Mouse (Mus musculus) forebrain, embryonic 10.5 days (tissue): ENCODE results near the gene F2rl1. TPM values are rescaled to one million over a fixed set of nuclear protein-coding genes. Genes with fewer than 3 reads are reported as not detected.

Experiments used
- DNase-seq: peaks from one replicate; pipeline ENCODE4 v3.0.0-alpha.2; 2017; ENCODE audit warnings: low spot score; ENCODE audit errors: extremely low spot score
- H3K27ac ChIP-seq: fragments of 300-500 bp; sonication (generic); 2 replicates; pipeline ENCODE4 v1.5.1; 2016; ENCODE audit warnings: mild to moderate bottlenecking
- H3K27me3 ChIP-seq: fragments of 300-500 bp; sonication (generic); 2 replicates; pipeline ENCODE4 v1.6.1; 2016; ENCODE audit warnings: mild to moderate bottlenecking; ENCODE audit not compliant: poor library complexity, severe bottlenecking
- H3K36me3 ChIP-seq: fragments of 300-500 bp; sonication (generic); replicated peaks from 2 replicates; pipeline ENCODE4 v1.6.1; 2016; ENCODE audit warnings: mild to moderate bottlenecking, moderate library complexity
- H3K4me1 ChIP-seq: fragments of 300-500 bp; sonication (generic); 2 replicates; pipeline ENCODE4 v1.6.1; 2016
- H3K4me3 ChIP-seq: fragments of 300-500 bp; sonication (generic); 2 replicates; pipeline ENCODE4 v1.5.1; 2016; ENCODE audit warnings: mild to moderate bottlenecking, moderate library complexity
- H3K9me3 ChIP-seq: fragments of 300-500 bp; sonication (generic); 2 replicates; pipeline ENCODE4 v1.6.1; 2016; ENCODE audit warnings: mild to moderate bottlenecking, moderate library complexity
- WGBS: fragments of 180-500 bp; shearing (Covaris S2); methylation state at CpG from one replicate; pipeline ENCODE4 v1.1.7; 2016; 5-methylcytosine and 5-hydroxymethylcytosine counted together
- polyA plus RNA-seq: library from polyadenylated mRNA; unstranded; fragments of >200 nt; fragmentation: Nextera tagmentation; extraction: Ambion mirVana; gene quantifications from 2 replicates; pipeline ENCODE4 v1.2.1, GENCODE M21; 2016

Gene F2rl1
- polyA plus RNA-seq, 1 experiment from 2014 or later = 0.16 TPM

DNA sequence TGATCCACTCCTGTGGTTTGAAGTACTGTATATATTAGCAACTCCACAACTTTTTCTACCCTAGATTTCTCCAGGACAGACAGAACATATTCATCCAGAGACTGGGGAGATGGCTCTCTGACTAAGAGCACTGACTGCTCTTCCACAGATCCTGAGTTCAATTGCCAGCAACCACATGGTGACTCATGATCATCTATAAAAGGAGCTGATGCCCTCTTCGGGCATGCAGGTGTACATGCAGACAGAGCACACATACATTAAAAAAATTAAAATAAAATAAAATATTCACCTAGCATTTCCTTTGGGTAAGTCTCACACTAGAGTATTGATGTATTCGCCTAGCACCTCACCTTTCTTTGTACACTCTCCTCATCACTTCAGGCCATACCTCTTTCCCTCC, 4.2 kb upstream of the F2rl1 start:
- 87% methylated on average over 2 of the region's 2 CpGs for WGBS
- Histone ChIP-seq H3K36me3 (no peaks in the 10 kb centered on the region), H3K4me3 (no peak overlapping the region), H3K27ac (no peak overlapping the region), H3K27me3 (peaks cover 53% of the 10 kb centered on the region), H3K9me3 (no peaks in the 10 kb centered on the region), H3K4me1 (peaks cover 41% of the 10 kb centered on the region)
- no peak for DNase-seq

DNA sequence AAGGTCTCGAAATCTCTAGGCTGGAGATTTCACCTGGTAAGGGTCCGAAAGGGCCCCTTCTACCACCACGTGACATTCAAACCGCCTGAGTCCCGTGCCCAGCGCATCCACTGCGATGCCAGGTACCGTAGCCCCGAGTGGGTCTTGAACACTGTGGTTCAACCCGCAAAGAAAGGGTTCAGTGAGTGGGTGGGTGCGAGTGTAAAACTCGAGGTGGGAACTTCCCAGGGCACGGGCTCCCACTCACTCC, 678 bp downstream of the F2rl1 start:
- H3K4me1 ChIP-seq = peaks cover 20% of the 10 kb centered on the region
- no peaks in the 10 kb centered on the region for H3K36me3 ChIP-seq
- DNase-seq = peak; percentile 29
- H3K9me3 ChIP-seq = no peaks in the 10 kb centered on the region
- peaks cover 66% of the 10 kb centered on the region for H3K27me3 ChIP-seq
- H3K4me3 ChIP-seq = peak overlapping the region; percentile 55
- 1% methylated on average over 13 of the region's 13 CpGs for WGBS
- 0 out of 2 replicates have a peak overlapping the region, but pooled peaks have one; percentile 25 for H3K27ac ChIP-seq

DNA sequence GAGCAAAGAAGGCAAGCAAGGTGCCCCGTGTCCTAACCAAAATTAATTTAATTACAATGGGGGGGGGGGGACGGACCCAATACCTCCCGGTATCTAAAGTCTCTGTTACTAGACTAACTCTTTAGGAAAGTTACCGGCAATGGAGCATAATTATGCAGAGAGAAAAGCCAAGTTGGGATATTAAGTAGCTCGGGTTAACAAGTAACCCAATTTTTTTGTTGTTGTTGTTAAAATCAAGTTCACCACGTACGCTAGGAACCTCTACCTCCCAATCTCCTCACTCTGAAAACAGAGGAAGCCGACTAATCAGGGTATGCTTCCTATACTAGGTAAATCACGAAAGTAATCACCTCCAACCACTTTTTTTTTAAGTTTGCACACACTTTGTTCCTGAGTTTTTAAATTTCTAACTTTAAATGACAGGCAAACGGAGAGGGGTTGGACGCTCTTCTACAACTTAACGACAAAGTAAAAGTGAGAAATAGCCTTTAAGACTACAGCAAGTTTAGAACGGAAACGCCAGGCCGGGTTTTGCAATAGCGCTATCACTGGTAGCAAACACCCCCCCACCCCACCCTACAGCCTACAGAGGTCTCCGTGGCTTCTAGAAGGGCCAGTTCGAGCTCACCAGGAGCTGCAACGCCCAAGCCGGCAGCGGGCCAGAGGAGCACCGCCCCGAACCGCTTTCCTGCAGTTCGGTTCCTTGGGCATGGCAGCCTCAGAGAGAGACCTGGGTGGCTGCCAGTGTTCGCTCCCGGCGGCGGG, 1.2 kb downstream of the F2rl1 start:
- WGBS = 1% methylated on average over 29 of the region's 29 CpGs
- H3K27ac ChIP-seq = 0 out of 2 replicates have a peak overlapping the region, but pooled peaks have one; percentile 25
- peak; percentile 26 for DNase-seq
- H3K4me1 ChIP-seq = peaks cover 20% of the 10 kb centered on the region
- peak overlapping the region; percentile 55 for H3K4me3 ChIP-seq
- H3K9me3 ChIP-seq = no peaks in the 10 kb centered on the region
- peaks cover 66% of the 10 kb centered on the region for H3K27me3 ChIP-seq
- H3K36me3 ChIP-seq = no peaks in the 10 kb centered on the region

DNA sequence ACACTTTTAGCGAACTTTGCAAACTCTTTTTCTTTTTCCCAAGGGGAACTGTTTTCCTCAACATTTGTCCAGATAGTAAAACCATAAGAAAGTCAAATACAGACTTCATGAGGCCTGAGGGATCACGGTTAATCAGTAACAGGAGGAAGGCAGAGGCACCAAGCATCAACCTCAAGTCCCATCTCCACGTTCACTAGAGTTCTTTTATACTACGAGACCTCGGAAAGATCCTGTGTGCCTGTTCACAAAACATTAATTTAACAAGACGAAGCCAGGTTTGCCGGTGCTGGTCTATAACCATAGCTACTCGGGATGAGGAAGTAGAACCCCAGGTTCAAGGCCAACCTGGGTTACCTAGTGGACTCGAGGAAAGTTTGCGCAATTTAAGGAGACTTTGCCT, 2.9 kb downstream of the F2rl1 start:
- no peak for DNase-seq
- 89% methylated on average over 10 of the region's 10 CpGs for WGBS
- Histone ChIP-seq H3K36me3 (no peaks in the 10 kb centered on the region), H3K27ac (no peak overlapping the region), H3K4me3 (no peak overlapping the region), H3K9me3 (no peaks in the 10 kb centered on the region), H3K4me1 (peaks cover 20% of the 10 kb centered on the region), H3K27me3 (peaks cover 56% of the 10 kb centered on the region)

DNA sequence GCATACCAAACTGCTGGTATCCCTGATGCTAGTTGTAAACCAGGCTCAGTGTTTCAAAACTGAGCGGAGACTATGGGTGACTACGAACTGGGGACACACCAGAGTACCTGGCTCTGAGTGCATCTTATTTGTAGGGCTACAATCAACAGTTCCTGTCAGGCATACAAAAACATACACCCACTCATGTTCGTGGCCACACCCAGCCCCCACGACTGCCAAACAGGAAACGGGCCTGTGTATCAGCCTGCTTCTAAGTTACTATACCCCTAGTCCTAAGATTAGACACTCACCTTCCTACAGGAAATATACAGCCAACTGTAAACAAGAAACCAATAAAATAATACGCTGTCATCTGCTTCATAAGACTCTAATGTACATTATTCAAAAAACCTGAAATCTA, 4.0 kb downstream of the F2rl1 start:
- Histone ChIP-seq H3K4me1 (peaks cover 20% of the 10 kb centered on the region), H3K27ac (no peak overlapping the region), H3K36me3 (no peaks in the 10 kb centered on the region), H3K27me3 (peaks cover 44% of the 10 kb centered on the region), H3K9me3 (no peaks in the 10 kb centered on the region), H3K4me3 (no peak overlapping the region)
- DNase-seq = no peak
- 90% methylated on average over 6 of the region's 6 CpGs for WGBS

DNA sequence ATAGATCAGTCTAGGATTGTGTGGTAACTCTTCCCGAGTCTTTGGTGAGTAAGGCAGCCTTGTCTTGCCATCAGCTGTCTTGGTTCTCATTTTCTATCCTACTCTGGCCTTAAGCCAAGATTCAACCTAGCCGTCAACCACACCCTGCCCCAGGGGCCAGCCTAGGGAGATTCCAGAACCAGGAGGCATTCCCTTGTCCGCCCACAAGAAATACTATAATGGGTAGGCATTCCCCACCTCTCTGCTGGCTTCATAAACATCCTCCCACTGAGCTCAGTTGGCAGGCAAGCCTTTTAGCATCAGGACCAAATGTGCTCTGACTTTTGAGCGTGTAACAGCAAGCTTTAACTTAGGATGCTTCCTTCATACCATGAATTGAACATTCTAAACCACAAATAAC, 10.3 kb downstream of the F2rl1 start:
- 82% methylated on average over 4 of the region's 4 CpGs for WGBS
- no peaks in the 10 kb centered on the region for H3K27me3 ChIP-seq

DNA sequence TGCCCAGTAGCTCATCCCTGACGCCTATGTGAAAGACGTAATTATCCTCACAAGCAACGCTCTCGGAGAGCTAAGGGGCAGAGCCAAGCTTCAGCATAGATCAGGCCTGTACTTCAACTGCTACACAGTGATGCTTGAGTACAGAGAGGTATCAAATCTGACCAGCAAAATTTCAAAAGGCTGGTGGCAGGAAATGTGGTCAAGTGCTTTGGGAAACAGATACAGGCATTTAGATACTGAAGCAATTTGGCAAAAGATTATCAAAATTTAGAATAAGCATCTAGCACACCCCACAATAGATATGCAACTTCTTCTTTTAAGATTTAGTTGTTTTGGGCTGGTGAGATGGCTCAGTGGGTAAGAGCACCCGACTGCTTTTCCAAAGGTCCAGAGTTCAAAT, 15.0 kb downstream of the F2rl1 start:
- Histone ChIP-seq H3K36me3 (no peaks in the 10 kb centered on the region), H3K9me3 (no peaks in the 10 kb centered on the region), H3K4me3 (no peak overlapping the region), H3K27ac (no peak overlapping the region), H3K27me3 (no peaks in the 10 kb centered on the region), H3K4me1 (no peaks in the 10 kb centered on the region)
- 93% methylated on average over 5 of the region's 5 CpGs for WGBS
- no peak for DNase-seq

More for the DNA sequence above, 10.3 kb downstream of the F2rl1 start:
- no peaks in the 10 kb centered on the region for H3K36me3 ChIP-seq
- H3K4me3 ChIP-seq = no peak overlapping the region
- no peaks in the 10 kb centered on the region for H3K9me3 ChIP-seq
- no peak overlapping the region for H3K27ac ChIP-seq
- H3K4me1 ChIP-seq = no peaks in the 10 kb centered on the region
- DNase-seq = no peak

DNA sequence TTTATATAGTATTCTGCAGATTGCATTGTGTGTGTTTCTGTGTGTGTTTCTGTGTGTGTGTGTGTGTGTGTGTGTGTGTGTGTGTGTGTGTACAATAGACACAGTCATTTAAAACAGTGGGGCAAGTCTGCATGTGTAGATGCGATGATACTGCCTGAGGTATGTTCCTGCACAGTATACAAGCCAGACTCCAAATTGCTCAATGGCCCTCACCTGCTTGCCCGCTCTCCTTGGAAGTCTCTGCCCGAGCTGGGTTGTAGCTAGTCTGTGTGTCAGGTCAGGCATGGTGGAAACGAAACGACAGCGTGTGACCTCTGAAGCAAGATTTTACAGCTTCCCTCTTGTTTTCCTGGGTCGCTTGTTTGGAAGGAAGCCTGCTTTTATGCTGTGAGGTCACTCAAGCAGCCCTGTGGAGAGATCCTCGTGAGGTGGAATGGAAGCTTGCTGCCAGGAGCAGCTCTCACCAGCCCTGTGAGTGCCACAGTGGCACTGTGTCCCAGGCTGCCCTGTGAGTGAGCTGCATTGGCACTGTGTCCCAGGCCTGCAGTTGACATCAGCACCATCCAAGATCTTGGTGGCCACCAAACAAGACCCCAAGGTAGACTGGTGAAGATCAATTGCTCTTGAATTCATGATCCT, 21.6 kb downstream of the F2rl1 start:
- Histone ChIP-seq H3K9me3 (no peaks in the 10 kb centered on the region), H3K4me1 (peaks cover 2% of the 10 kb centered on the region; the same call in 1 of the 2 replicates), H3K36me3 (no peaks in the 10 kb centered on the region), H3K4me3 (no peak overlapping the region), H3K27me3 (no peaks in the 10 kb centered on the region), H3K27ac (no peak overlapping the region)
- DNase-seq = no peak
- 88% methylated on average over 8 of the region's 8 CpGs for WGBS

DNA sequence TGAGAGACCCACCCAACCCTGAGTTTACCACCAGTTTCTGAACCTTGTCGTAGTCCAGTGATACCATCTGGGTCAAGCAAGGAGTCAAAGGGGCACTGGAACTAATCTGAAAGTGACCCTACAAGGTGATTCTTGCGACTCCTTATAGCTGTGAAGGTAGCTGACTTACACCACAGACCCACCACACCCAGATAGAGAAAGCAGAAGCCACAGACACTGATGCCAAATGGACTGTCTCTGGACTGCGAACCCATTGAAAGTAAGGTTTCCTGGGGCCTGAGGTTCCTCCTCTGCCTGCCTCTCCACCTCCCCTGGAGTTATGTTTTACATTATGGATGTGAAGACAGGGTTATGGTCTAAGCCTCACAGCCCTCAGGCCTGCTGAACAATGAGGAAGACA, 28.4 kb downstream of the F2rl1 start:
- Histone ChIP-seq H3K27ac (no peak overlapping the region), H3K36me3 (no peaks in the 10 kb centered on the region), H3K9me3 (no peaks in the 10 kb centered on the region), H3K4me3 (no peak overlapping the region), H3K27me3 (0 out of 2 replicates have a peak, but pooled peaks cover 5% of the 10 kb centered on the region), H3K4me1 (peaks cover 9% of the 10 kb centered on the region; the same call in 1 of the 2 replicates)
- DNase-seq = no peak
- 89% methylated on average over 3 of the region's 3 CpGs for WGBS

DNA sequence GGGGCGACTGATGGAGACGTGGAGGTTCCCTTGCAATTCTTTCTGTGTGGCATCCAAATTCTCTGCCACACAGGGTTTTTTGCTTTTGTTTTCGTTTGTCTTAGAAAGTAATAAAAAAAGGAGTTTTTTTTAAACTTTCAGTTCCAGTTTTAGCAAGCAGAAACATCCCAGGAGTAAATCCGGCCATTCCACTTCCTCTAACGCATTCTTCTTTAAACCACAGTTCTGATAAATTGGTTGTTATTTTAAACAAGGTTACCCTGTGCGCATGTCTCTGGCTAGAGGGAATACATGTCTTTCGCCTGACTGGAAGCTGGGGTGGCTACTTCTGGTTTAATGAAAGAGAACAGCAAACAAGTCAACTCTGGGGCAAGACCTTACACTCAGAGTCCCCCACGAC, 30.2 kb downstream of the F2rl1 start:
- Histone ChIP-seq H3K9me3 (no peaks in the 10 kb centered on the region), H3K4me3 (no peak overlapping the region), H3K36me3 (no peaks in the 10 kb centered on the region), H3K27me3 (0 out of 2 replicates have a peak, but pooled peaks cover 5% of the 10 kb centered on the region), H3K27ac (no peak overlapping the region), H3K4me1 (peaks cover 9% of the 10 kb centered on the region; the same call in 1 of the 2 replicates)
- no peak for DNase-seq
- WGBS = 87% methylated on average over 8 of the region's 8 CpGs

DNA sequence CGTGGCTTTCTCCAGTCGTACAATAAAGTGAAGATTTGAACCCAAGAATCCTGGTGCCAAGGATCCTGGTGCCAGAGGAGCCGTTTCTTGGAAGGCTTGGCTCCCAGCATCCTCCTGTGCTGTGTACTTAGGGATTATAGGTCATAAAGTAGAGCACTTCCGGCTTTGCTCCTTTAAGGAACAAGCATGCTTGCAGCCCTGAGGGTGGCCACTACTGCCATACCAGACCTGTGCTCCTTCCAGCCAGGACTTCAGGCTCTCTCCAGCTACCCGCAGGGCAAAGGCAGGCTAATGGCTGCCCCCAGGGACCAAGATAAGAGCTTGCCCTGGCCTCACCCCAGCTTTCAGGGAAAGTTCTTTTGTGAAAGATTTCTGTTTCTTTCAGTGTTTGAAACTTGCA, 31.7 kb downstream of the F2rl1 start:
- Histone ChIP-seq H3K4me1 (peaks cover 6% of the 10 kb centered on the region; the same call in 1 of the 2 replicates), H3K36me3 (no peaks in the 10 kb centered on the region), H3K27me3 (0 out of 2 replicates have a peak, but pooled peaks cover 5% of the 10 kb centered on the region), H3K4me3 (no peak overlapping the region), H3K9me3 (no peaks in the 10 kb centered on the region), H3K27ac (no peak overlapping the region)
- no peak for DNase-seq
- WGBS = 81% methylated on average over 5 of the region's 5 CpGs

DNA sequence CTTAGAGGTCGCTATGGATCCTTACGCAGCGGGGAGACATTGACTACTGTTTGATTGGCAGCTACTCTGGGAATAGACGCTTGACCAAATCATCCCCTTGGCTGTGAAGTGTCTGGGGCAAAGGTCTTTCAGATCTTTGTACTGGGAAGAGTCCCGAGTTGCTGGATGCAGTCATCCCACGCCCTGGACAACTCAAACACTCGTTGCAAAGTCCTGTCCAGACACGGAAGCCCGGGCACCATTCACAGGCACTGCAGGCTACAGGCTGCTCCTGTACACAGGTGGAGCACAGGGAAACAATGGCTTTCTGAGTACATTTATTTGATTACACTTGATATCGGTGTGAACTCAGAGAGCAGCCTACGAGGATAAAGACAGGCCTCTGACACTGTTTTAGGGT, 33.7 kb downstream of the F2rl1 start:
- 80% methylated on average over 11 of the region's 11 CpGs for WGBS
- Histone ChIP-seq H3K27me3 (0 out of 2 replicates have a peak, but pooled peaks cover 5% of the 10 kb centered on the region), H3K9me3 (no peaks in the 10 kb centered on the region), H3K36me3 (no peaks in the 10 kb centered on the region), H3K4me1 (no peaks in the 10 kb centered on the region), H3K27ac (no peak overlapping the region), H3K4me3 (no peak overlapping the region)
- DNase-seq = no peak

DNA sequence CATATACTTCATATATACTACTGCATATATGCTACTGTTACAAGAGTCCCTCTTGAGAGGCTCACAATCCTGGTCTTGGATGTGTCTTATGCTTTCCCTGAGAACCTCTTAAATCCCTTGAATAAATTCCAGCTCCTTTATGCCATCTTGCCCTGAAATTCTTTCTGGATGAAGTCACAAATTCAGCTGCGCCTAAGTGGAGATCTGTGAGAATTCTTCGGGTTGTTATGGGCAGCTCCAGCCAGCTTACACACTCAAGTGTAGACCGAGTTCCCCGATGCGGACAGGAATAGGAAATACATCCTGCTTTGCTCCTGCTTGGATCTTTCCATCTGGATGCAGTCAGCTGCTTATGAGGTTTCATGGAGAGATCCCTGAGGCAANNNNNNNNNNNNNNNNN, 40.4 kb downstream of the F2rl1 start:
- Histone ChIP-seq H3K9me3 (no peaks in the 10 kb centered on the region), H3K36me3 (no peaks in the 10 kb centered on the region), H3K4me1 (0 out of 2 replicates have a peak, but pooled peaks cover 6% of the 10 kb centered on the region), H3K27me3 (no peaks in the 10 kb centered on the region), H3K4me3 (no peak overlapping the region), H3K27ac (no peak overlapping the region)
- no peak for DNase-seq
- 62% methylated on average over 5 of the region's 5 CpGs for WGBS
